Mouse (Mus musculus) embryonic facial prominence, embryonic 14.5 days (tissue): Measurements from ENCODE around the gene Gmppb. TPM values are rescaled to one million over a fixed set of nuclear protein-coding genes. Genes with fewer than 3 reads are reported as not detected.
A peak's percentile ranks its signal among the peaks of the same experiment; 100 is the strongest.

Source experiments
- ATAC-seq: fragments of 200-750 bp; cut with Nextera tagmentation; 2 replicates; pipeline ENCODE4 v1.8.0; 2017; ENCODE audit warnings: low read depth, moderate number of reproducible peaks, moderate TSS enrichment
- DNase-seq: peaks from one replicate; pipeline ENCODE4 v3.0.0-alpha.2; 2015; ENCODE audit warnings: low spot score
- H3K27ac ChIP-seq: fragments of 300-500 bp; sonication (generic); replicated peaks from 2 replicates; pipeline ENCODE4 v1.5.1; 2014; ENCODE audit warnings: low read depth, mild to moderate bottlenecking, low read length, moderate library complexity
- H3K27me3 ChIP-seq: fragments of 300-500 bp; sonication (generic); replicated peaks from 2 replicates; pipeline ENCODE4 v1.6.1; 2014; ENCODE audit warnings: low read length; ENCODE audit not compliant: control insufficient read depth, insufficient read depth
- H3K36me3 ChIP-seq: fragments of 300-500 bp; sonication (generic); 2 replicates; pipeline ENCODE4 v1.6.1; 2014; ENCODE audit warnings: low read length, mixed read lengths; ENCODE audit not compliant: control insufficient read depth, insufficient read depth
- H3K4me1 ChIP-seq: fragments of 300-500 bp; sonication (generic); 2 replicates; pipeline ENCODE4 v1.6.1; 2014; ENCODE audit warnings: antibody characterized with exemption, low read length; ENCODE audit not compliant: control insufficient read depth, insufficient read depth
- H3K4me2 ChIP-seq: fragments of 300-500 bp; sonication (generic); 2 replicates; pipeline ENCODE4 v1.6.1; 2014; ENCODE audit warnings: low read depth, mild to moderate bottlenecking, low read length, moderate library complexity, mixed read lengths
- H3K4me3 ChIP-seq: fragments of 300-500 bp; sonication (generic); 2 replicates; pipeline ENCODE4 v1.5.1; 2014; ENCODE audit warnings: low read depth, mild to moderate bottlenecking, low read length
- H3K9ac ChIP-seq: fragments of 300-500 bp; sonication (generic); 2 replicates; pipeline ENCODE4 v1.6.1; 2014; ENCODE audit warnings: low read depth, mild to moderate bottlenecking, low read length, moderate library complexity, mixed read lengths
- H3K9me3 ChIP-seq: fragments of 300-500 bp; sonication (generic); 2 replicates; pipeline ENCODE4 v1.6.1; 2016; ENCODE audit warnings: low read length; ENCODE audit not compliant: control insufficient read depth
- WGBS: fragments of 180-500 bp; shearing (Covaris S2); extraction: QIAGEN DNeasy Blood & Tissue Kit; methylation state at CpG from one replicate; pipeline ENCODE4 v1.1.7; 2014; 5-methylcytosine and 5-hydroxymethylcytosine counted together
- polyA plus RNA-seq: library from polyadenylated mRNA; unstranded; fragments of >200 nt; fragmentation: Nextera tagmentation; extraction: Ambion mirVana; gene quantifications from 2 replicates; pipeline ENCODE4 v1.2.1, GENCODE M21; 2014

Gmppb gene
- polyA plus RNA-seq, 1 experiment from 2014 or later: 37.0 TPM

- peak overlapping the region; percentile 62 for H3K9ac ChIP-seq
- H3K4me1 ChIP-seq: 0 out of 2 replicates have a peak, but pooled peaks cover 11% of the 10 kb centered on the region
- H3K4me2 ChIP-seq: peak overlapping the region; percentile 66
- peak overlapping the region; percentile 80 for H3K4me3 ChIP-seq
- 41% methylated on average over 17 of the region's 17 CpGs for WGBS
- no peak for DNase-seq
- H3K27ac ChIP-seq: peak overlapping the region; percentile 85
- no peaks in the 10 kb centered on the region for H3K27me3 ChIP-seq
- peaks cover 61% of the 10 kb centered on the region for H3K36me3 ChIP-seq
- H3K9me3 ChIP-seq: no peaks in the 10 kb centered on the region
- no peak for ATAC-seq
Measured at GRCm38 (mm10) chr9:108047601-108048565, 1.2 kb upstream of the Gmppb start.

GRCm38 (mm10) chr9:108048566-108048955 lies 481 bp upstream of the Gmppb start:
- no peaks in the 10 kb centered on the region for H3K9me3 ChIP-seq
- H3K9ac ChIP-seq: peak overlapping the region; percentile 62
- DNase-seq: peak; percentile 36
- peak overlapping the region; percentile 66 for H3K4me2 ChIP-seq
- ATAC-seq: peak; percentile 34
- WGBS: under 1% methylated on average over 19 of the region's 19 CpGs
- H3K27ac ChIP-seq: peak overlapping the region; percentile 85
- H3K4me3 ChIP-seq: peak overlapping the region; percentile 80
- H3K27me3 ChIP-seq: no peaks in the 10 kb centered on the region
- H3K36me3 ChIP-seq: peaks cover 59% of the 10 kb centered on the region
- 0 out of 2 replicates have a peak, but pooled peaks cover 11% of the 10 kb centered on the region for H3K4me1 ChIP-seq

GRCm38 (mm10) chr9:108049561-108050251 lies 664 bp downstream of the Gmppb start:
- DNase-seq (no peak), ATAC-seq (no peak)
- Histone ChIP-seq H3K27ac (peak overlapping the region; percentile 86), H3K27me3 (no peaks in the 10 kb centered on the region), H3K9me3 (no peaks in the 10 kb centered on the region), H3K4me2 (peak overlapping the region; percentile 66), H3K9ac (peak overlapping the region; percentile 89), H3K4me3 (peak overlapping the region; percentile 80), H3K36me3 (peaks cover 66% of the 10 kb centered on the region), H3K4me1 (0 out of 2 replicates have a peak, but pooled peaks cover 11% of the 10 kb centered on the region)
- WGBS: 44% methylated on average over 15 of the region's 15 CpGs

GRCm38 (mm10) chr9:108051184-108051930 lies 2.3 kb downstream of the Gmppb start:
- no peak for DNase-seq
- Histone ChIP-seq H3K4me2 (no peak overlapping the region), H3K9me3 (no peaks in the 10 kb centered on the region), H3K27me3 (no peaks in the 10 kb centered on the region), H3K36me3 (peaks cover 65% of the 10 kb centered on the region), H3K9ac (no peak overlapping the region), H3K4me1 (0 out of 2 replicates have a peak, but pooled peaks cover 11% of the 10 kb centered on the region), H3K27ac (no peak overlapping the region), H3K4me3 (no peak overlapping the region)
- WGBS: 96% methylated on average over 15 of the region's 15 CpGs
- no peak for ATAC-seq

DNA sequence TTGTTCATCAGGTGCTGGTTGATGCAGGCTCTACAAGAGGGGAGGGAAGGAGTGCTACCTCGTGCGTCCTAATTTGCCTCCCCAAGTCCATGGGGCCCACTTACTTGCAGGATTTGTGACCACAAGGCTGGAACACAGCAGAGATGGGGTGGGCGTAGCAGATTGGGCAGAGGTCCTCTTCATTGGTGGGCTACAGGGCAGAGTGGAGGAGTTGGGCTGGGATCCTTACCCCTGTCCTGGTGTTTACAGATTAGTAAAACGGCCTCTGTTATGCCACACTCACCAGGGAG lies 2.8 kb downstream of the Gmppb start:
- WGBS: 80% methylated on average over 4 of the region's 4 CpGs
- Histone ChIP-seq H3K27me3 (no peaks in the 10 kb centered on the region), H3K9ac (no peak overlapping the region), H3K27ac (no peak overlapping the region), H3K4me1 (0 out of 2 replicates have a peak, but pooled peaks cover 11% of the 10 kb centered on the region), H3K9me3 (no peaks in the 10 kb centered on the region), H3K4me3 (no peak overlapping the region), H3K36me3 (peaks cover 65% of the 10 kb centered on the region), H3K4me2 (no peak overlapping the region)
- ATAC-seq (no peak), DNase-seq (no peak)

- 71% methylated on average over 7 of the region's 7 CpGs for WGBS
- ATAC-seq (no peak), DNase-seq (no peak)
- 0 out of 2 replicates have a peak, but pooled peaks cover 11% of the 10 kb centered on the region for H3K4me1 ChIP-seq
- peaks cover 64% of the 10 kb centered on the region for H3K36me3 ChIP-seq
- no peak overlapping the region; the same call in 1 of the 2 replicates for H3K27ac ChIP-seq
- no peaks in the 10 kb centered on the region for H3K9me3 ChIP-seq
- no peaks in the 10 kb centered on the region for H3K27me3 ChIP-seq
- H3K4me3 ChIP-seq: no peak overlapping the region
- no peak overlapping the region for H3K9ac ChIP-seq
- no peak overlapping the region for H3K4me2 ChIP-seq
Measured at GRCm38 (mm10) chr9:108052411-108052810, 3.4 kb downstream of the Gmppb start.

DNA sequence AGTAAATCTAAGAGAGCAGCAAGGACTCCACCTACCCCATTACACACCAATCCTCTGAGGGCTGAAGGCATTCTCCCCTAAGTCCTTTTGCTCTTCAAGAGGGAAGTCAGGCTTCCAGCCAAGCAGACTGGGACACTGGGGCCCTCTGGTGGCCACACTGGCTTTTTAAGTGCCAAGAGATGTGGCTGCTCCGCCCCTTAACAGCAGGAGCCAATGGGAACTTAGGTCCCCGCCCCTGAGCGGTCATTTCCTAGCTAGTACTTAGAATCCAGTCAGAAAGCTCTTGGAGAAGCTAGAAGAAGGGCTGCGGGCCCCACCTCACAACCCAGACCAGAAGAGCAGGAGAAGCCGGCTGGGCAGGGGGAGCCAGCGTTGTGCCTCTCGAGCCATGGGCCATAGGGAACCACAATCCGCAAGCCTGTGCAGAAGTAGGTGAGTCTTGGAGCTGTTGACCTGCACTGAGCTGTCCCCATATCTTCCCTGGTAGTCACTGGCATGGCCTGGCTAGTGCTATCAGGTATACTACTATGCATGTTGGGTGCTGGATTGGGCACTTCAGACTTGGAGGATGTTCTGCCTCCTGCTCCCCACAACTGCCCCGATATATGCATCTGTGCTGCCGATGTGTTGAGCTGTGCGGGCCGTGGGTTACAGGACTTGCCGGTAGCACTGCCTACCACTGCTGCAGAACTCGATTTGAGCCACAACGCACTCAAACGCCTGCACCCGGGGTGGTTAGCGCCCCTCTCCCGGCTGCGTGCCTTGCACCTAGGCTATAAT lies 4.0 kb downstream of the Gmppb start, which contains the start of gene Amigo3:
TSS of gene Amigo3 (plus strand) at position 275 of the 780 bp plus-strand sequence.
- Histone ChIP-seq H3K27me3 (no peaks in the 10 kb centered on the region), H3K4me3 (0 out of 2 replicates have a peak within 1 kb of the TSS, but pooled peaks have one; percentile 19), H3K9ac (peak within 1 kb of the TSS; percentile 51; the same call in 1 of the 2 replicates), H3K4me2 (peak within 1 kb of the TSS; percentile 46), H3K36me3 (peaks cover 66% of the 10 kb centered on the region), H3K9me3 (no peaks in the 10 kb centered on the region), H3K4me1 (0 out of 2 replicates have a peak, but pooled peaks cover 10% of the 10 kb centered on the region), H3K27ac (peak within 1 kb of the TSS; percentile 62)
- DNase-seq: peak; percentile 98
- WGBS: 55% methylated on average over 20 of the region's 20 CpGs
- peak; percentile 54 for ATAC-seq
